Mouse (Mus musculus) left cerebral cortex, adult 8-10 months (tissue): Measurements from ENCODE around the gene Nck2. TPM values are rescaled to one million over a fixed set of nuclear protein-coding genes. Genes with fewer than 3 reads are reported as not detected.

Experiments
- DNase-seq, 2 experiments: peaks; one replicate each; pipeline ENCODE4 v3.0.0; 2022; ENCODE audit warnings: low spot score in 2 of 2
- total RNA-seq, 4 experiments: library from RNA; stranded (reverse); gene quantifications; 2 replicates each; pipeline ENCODE4 v1.2.4; 2022

Nck2 gene
- total RNA-seq, 4 experiments from 2014 or later, result 30.7 to 38.3 (median 34.9) TPM

- no peak for DNase-seq
Observed at GRCm38 (mm10) chr1:43497951-43498350, 53.6 kb downstream of the Nck2 start.

GRCm38 (mm10) chr1:43500121-43500520, 55.7 kb downstream of the Nck2 start:
- DNase-seq, result no peak

GRCm38 (mm10) chr1:43501143-43501919, 57.0 kb downstream of the Nck2 start:
- no peak for DNase-seq

- peak in 1 of 2 experiments; percentile 60 for DNase-seq
Observed at GRCm38 (mm10) chr1:43501920-43502791, 57.8 kb downstream of the Nck2 start.

- DNase-seq, result no peak
Observed at GRCm38 (mm10) chr1:43502792-43503146, 58.4 kb downstream of the Nck2 start.

- no peak for DNase-seq
Observed at GRCm38 (mm10) chr1:43503261-43503660, 58.9 kb downstream of the Nck2 start.

- no peak for DNase-seq
Observed at GRCm38 (mm10) chr1:43503676-43504075, 59.3 kb downstream of the Nck2 start.

GRCm38 (mm10) chr1:43504235-43504634, 59.9 kb downstream of the Nck2 start:
- DNase-seq, result no peak

- no peak for DNase-seq
Observed at GRCm38 (mm10) chr1:43506638-43507037, 62.3 kb downstream of the Nck2 start.

- DNase-seq, result no peak
Observed at GRCm38 (mm10) chr1:43507809-43508208, 63.4 kb downstream of the Nck2 start.

GRCm38 (mm10) chr1:43511256-43511655, 66.9 kb downstream of the Nck2 start:
- DNase-seq, result no peak

GRCm38 (mm10) chr1:43511667-43512066, 67.3 kb downstream of the Nck2 start:
- no peak for DNase-seq

GRCm38 (mm10) chr1:43517405-43517804, 73.0 kb downstream of the Nck2 start:
- DNase-seq, result no peak

- DNase-seq, result no peak
Observed at GRCm38 (mm10) chr1:43520216-43520988, 76.0 kb downstream of the Nck2 start.

- DNase-seq, result no peak
Observed at GRCm38 (mm10) chr1:43520989-43521371, 76.6 kb downstream of the Nck2 start.

GRCm38 (mm10) chr1:43521512-43521911, 77.1 kb downstream of the Nck2 start:
- DNase-seq, result no peak

- DNase-seq, result no peak
Observed at GRCm38 (mm10) chr1:43521950-43522349, 77.6 kb downstream of the Nck2 start.

GRCm38 (mm10) chr1:43522976-43523375, 78.6 kb downstream of the Nck2 start:
- no peak for DNase-seq

- no peak for DNase-seq
Observed at GRCm38 (mm10) chr1:43524332-43524731, 80.0 kb downstream of the Nck2 start.

- no peak for DNase-seq
Observed at GRCm38 (mm10) chr1:43528275-43528674, 83.9 kb downstream of the Nck2 start.

GRCm38 (mm10) chr1:43529086-43529485, 84.7 kb downstream of the Nck2 start:
- DNase-seq, result no peak
